Mouse (Mus musculus): Measurements from ENCODE around the gene Zfp563. TPM values are rescaled to one million over a fixed set of nuclear protein-coding genes. Genes with fewer than 3 reads are reported as not detected.

Zfp563 gene
- 1 to 10 TPM; 1.8 to 2.8 TPM for total RNA-seq (2023)

DNA sequence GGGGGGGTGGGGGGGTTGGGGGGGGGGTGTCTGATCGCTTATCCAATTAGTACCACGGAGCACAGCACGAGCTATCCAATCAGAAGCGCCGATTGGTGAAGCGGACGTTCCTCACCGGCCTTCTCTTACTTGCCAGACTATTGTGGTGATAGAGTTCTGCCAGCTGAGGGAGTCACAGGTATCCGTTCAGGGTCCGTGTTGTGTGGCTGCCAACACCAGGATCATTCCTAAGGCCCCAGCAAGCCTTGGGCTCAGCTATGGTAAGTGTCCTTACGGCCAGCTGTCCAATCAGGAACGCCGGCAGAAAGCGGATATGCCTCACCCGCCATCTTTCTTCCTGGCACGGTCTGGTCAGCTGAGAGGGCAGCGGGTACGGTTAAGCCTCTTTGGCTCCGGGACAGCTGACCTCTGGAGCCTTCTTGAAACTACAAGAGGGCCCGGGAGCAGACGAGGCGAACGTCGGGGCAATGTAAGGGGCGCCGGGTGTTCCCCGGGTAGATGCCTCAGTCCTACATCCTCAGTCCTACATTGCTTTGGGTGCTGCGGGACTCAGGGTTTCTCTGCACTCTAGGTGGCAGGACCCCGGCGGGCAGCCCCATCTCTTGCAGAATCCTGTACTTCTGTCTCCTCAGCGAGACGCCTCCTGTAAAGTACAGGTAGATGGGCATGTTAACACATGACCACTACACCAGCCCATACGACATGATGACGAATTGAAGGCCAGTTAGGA, at the start of gene Zfp563:
Gene Zfp563, plus strand, starts transcription at position 91 of the 730 bp plus-strand sequence.

DNA sequence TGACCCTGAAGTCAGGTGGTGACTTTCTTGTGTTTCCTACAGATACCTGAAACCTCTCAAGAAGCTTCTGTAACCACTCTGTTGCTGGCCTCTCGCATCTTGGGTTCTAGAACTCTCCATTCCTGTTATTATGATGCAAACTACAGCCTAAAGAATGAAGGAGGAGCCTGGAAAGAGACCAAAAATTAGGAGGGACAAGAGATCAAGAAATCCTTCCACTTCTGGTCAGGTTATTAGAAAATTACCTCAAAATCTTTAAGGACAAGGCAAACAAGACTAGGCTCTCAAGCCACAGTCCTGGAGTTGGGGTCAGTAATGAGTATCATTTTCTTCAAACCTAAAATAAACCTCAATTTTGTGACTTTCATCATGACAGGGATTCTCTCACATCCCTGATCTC, 21.2 kb upstream of the Zfp563 start, which contains the start of gene 4921501E09Rik:
Gene 4921501E09Rik, minus strand, starts transcription at position 101 of the 400 bp plus-strand sequence.

DNA sequence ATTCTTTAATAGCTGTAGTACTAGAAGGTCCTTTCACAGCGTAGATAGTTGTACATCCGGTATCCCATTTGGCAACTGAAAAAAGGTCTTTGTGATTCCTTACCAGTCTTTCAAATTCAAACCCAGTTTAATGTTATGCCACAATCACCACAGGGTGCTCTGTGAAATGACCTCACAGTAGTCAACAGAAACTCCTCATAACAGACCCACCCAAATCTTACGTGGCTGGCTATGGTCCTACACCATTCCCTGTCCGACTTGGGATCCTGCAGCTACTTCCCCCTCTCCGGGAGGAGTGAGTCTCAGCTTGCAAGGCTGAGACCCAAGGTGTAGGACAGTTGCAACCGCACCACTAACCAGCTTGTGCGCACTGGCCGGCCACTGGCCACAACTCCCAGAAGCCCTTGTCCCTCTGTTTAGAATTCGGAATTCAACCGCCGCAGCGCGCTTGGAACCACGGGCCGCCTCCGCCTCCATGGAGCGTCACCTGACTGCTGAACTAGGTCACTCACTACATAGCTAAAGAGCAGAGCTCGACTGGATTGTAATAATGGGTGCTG, 50.2 kb downstream of the Zfp563 start, which contains the start of gene Morc2b:
Gene Morc2b, minus strand, starts transcription at position 423 of the 560 bp plus-strand sequence.

Other genes with a start within 250 kb of the Zfp563 start
- gene Zfp870, start 197.7 kb upstream of the Zfp563 start, total RNA-seq (2023), result 1 to 10 TPM in 1 of 2 experiments, under 1 TPM in 1; 0.82 to 1.1 TPM
- gene Cyp4f14, start 172.0 kb upstream of the Zfp563 start, total RNA-seq (2023), result not detected
- gene Cyp4f13, start 141.9 kb upstream of the Zfp563 start, total RNA-seq (2023), result 10 to 100 TPM; 75.3 to 82.0 TPM
- 1 to 10 TPM; 6.0 to 8.0 TPM for gene Zfp472, start 123.5 kb upstream of the Zfp563 start, total RNA-seq (2023)
- 1 to 10 TPM; 4.2 to 4.4 TPM for gene Zfp952, start 96.2 kb upstream of the Zfp563 start, total RNA-seq (2023)
- gene Zfp763, start 55.9 kb upstream of the Zfp563 start, total RNA-seq (2023), result 1 to 10 TPM in 1 of 2 experiments, under 1 TPM in 1; 0.84 to 1.5 TPM
- gene 4921501E09Rik, start 21.3 kb upstream of the Zfp563 start, total RNA-seq (2023), result not detected
- gene Morc2b, start 50.4 kb downstream of the Zfp563 start, total RNA-seq (2023), result not detected
- not detected for gene Olfr55, start 79.1 kb downstream of the Zfp563 start, total RNA-seq (2023)
- gene Olfr239, start 102.0 kb downstream of the Zfp563 start, total RNA-seq (2023), result not detected
- gene Olfr1564, start 132.4 kb downstream of the Zfp563 start, total RNA-seq (2023), result not detected
- gene Zfp955a, start 165.8 kb downstream of the Zfp563 start, total RNA-seq (2023), result 1 to 10 TPM; 1.8 to 2.2 TPM
- under 1 TPM in 1 of 2 experiments, not detected in 1; 0.07 TPM for gene Olfr63, start 175.4 kb downstream of the Zfp563 start, total RNA-seq (2023)
- 1 to 10 TPM; 2.6 TPM for gene Zfp955b, start 200.2 kb downstream of the Zfp563 start, total RNA-seq (2023)